Comparison of ENCODE assay signal across 8 mouse cellular contexts in genomic region chr7:19172874-19173273, GRCm38 (mm10). TPM values are rescaled to one million over a fixed set of nuclear protein-coding genes. Genes with fewer than 3 reads are reported as not detected.
A peak's percentile ranks its signal among the peaks of the same experiment; 100 is the strongest.
DNase-seq lines count a peak whose midpoint lies in the region; ATAC-seq and TF ChIP-seq lines count a peak whose summit lies in the region.

No protein-coding gene starts in this region.

- H3K4me2 ChIP-seq in hindbrain, embryonic 13.5 days = peak overlapping the region; percentile 51

- H3K27me3 ChIP-seq in Patski = peaks cover 3% of the 10 kb centered on the region
- peaks cover 35% of the 10 kb centered on the region for H3K27me3 ChIP-seq in hindbrain, embryonic 13.5 days

- DNase-seq in Patski (ENCODE audit: low read depth, low spot score) = no peak
- DNase-seq in cerebellum, postnatal 14 days = peak; percentile 84 to 92
- peak; percentile 85 for DNase-seq in frontal cortex, postnatal 36 days (ENCODE audit: low spot score in 2 of 2)
- peak; percentile 85 to 95 for DNase-seq in layer of hippocampus, postnatal 25 days (ENCODE audit: extremely low spot score in 1 of 2, low spot score in 1 of 2)
- peak; percentile 92 for DNase-seq in lung, postnatal 36 days
- peak; percentile 90 for DNase-seq in retina, postnatal 1 day
- peak; percentile 85 for DNase-seq in urinary bladder, postnatal 14 days (ENCODE audit: low spot score)

- in situ Hi-C loops in Patski (cut with MboI; ENCODE audit: low pct_unique_long_range_greater_than_20kb) = no loop called here

- no peaks in the 10 kb centered on the region for H3K9me3 ChIP-seq in hindbrain, embryonic 13.5 days

- peaks cover 36% of the 10 kb centered on the region for H3K4me1 ChIP-seq in hindbrain, embryonic 13.5 days (replicated peaks)

- CTCF ChIA-PET in Patski (lab: Charles Lee) = interaction anchor here (1.0 to 1.5 kb wide), 4 partner anchors 9 to 36 kb away, joined by 3 to 5 read pairs (median 4); no protein-coding TSS in a partner anchor

- POLR2A ChIA-PET in Patski (lab: Charles Lee) = no interaction called here

- peak; percentile 80 for TF ChIP-seq CTCF in Patski (IDR thresholded peaks at IDR 0.05)

- H3K4me3 ChIP-seq in hindbrain, embryonic 13.5 days = peak overlapping the region; percentile 23

- H3K27ac ChIP-seq in hindbrain, embryonic 13.5 days = peak overlapping the region; percentile 14

- WGBS in hindbrain, embryonic 13.5 days = 2% methylated on average over 17 of the region's 17 CpGs

- H3K9ac ChIP-seq in hindbrain, embryonic 13.5 days = 0 out of 2 replicates have a peak overlapping the region, but pooled peaks have one; percentile 9

- H3K36me3 ChIP-seq in hindbrain, embryonic 13.5 days = no peaks in the 10 kb centered on the region

- no peak for ATAC-seq in Patski
- ATAC-seq in hindbrain, embryonic 13.5 days (ENCODE audit: low FRiP score) = no peak

RNA-seq across cellular contexts. Expression of gene Eml2, which starts 3.3 kb away (rescaled TPM):
- polyA plus RNA-seq in Patski (2021) = 73.6 TPM
- polyA plus RNA-seq in hindbrain, embryonic 13.5 days (2015; fragmentation: Nextera tagmentation; extraction: Ambion mirVana) = 6.6 and 8.2 TPM in 2 replicates
- total RNA-seq in layer of hippocampus, postnatal 25 days (2021) = 100 to 1,000 TPM; 157 to 164 TPM

RNA-seq across cellular contexts. Expression of gene Gipr, which starts 6.9 kb away (rescaled TPM):
- polyA plus RNA-seq in Patski (2021) = 0.08 TPM
- 1.6 and 2.3 TPM in 2 replicates for polyA plus RNA-seq in hindbrain, embryonic 13.5 days (2015; fragmentation: Nextera tagmentation; extraction: Ambion mirVana)
- total RNA-seq in layer of hippocampus, postnatal 25 days (2021) = under 1 TPM; 0.37 to 0.77 TPM

RNA-seq across cellular contexts. Expression of gene Snrpd2, which starts 23.4 kb away (rescaled TPM):
- polyA plus RNA-seq in Patski (2021) = 108 TPM
- 123 and 128 TPM in 2 replicates for polyA plus RNA-seq in hindbrain, embryonic 13.5 days (2015; fragmentation: Nextera tagmentation; extraction: Ambion mirVana)
- total RNA-seq in layer of hippocampus, postnatal 25 days (2021) = 10 to 100 TPM; 72.4 to 84.8 TPM

RNA-seq across cellular contexts. Expression of gene Qpctl, which starts 23.8 kb away (rescaled TPM):
- 15.8 TPM for polyA plus RNA-seq in Patski (2021)
- polyA plus RNA-seq in hindbrain, embryonic 13.5 days (2015; fragmentation: Nextera tagmentation; extraction: Ambion mirVana) = 23.1 and 23.8 TPM in 2 replicates
- 10 to 100 TPM; 17.9 to 19.7 TPM for total RNA-seq in layer of hippocampus, postnatal 25 days (2021)

RNA-seq across cellular contexts. Expression of gene Gpr4, which starts 39.5 kb away (rescaled TPM):
- polyA plus RNA-seq in Patski (2021) = 0.19 TPM
- polyA plus RNA-seq in hindbrain, embryonic 13.5 days (2015; fragmentation: Nextera tagmentation; extraction: Ambion mirVana) = 1.8 and 2.3 TPM in 2 replicates
- 1 to 10 TPM; 2.2 to 2.5 TPM for total RNA-seq in layer of hippocampus, postnatal 25 days (2021)
